Mouse (Mus musculus) activated CD4-positive, CD25-positive, alpha-beta regulatory T cell, adult 4 months (primary cell): ENCODE data around the gene Smco2. TPM values are rescaled to one million over a fixed set of nuclear protein-coding genes. Genes with fewer than 3 reads are reported as not detected.

Experiments used
- ATAC-seq: one replicate; pipeline ENCODE4 v1.8.0; 2017
- polyA plus RNA-seq, 2 experiments: library from polyadenylated mRNA; unstranded; fragments of 100-300 nt; shearing (Covaris generic); gene quantifications; one replicate each; pipeline ENCODE4 v1.2.1; 2017

Gene Smco2
- polyA plus RNA-seq, 2 experiments from 2014 or later: not detected

- ATAC-seq: no peak
Measured at GRCm38 (mm10) chr6:146901929-146902328, 52.0 kb downstream of the Smco2 start.

DNA sequence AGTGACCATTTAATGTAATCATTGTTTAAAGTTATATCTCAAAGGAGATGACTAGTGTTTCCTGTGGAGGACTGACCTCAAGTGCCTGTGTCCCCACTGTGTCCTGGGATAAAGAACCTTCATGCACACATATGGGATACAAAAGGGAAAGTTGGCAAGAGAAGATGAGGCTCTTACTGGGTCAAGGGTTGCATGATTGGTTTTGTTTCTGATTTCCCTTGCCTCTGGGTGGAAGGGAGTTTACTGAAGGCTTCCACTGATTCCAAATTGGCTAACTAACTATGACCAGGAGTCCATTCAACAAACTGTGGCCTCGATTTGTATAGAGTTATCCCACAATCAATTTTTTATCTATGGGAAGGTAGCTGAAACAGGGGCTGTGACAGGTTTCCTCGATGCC, 53.7 kb downstream of the Smco2 start:
- ATAC-seq: no peak

DNA sequence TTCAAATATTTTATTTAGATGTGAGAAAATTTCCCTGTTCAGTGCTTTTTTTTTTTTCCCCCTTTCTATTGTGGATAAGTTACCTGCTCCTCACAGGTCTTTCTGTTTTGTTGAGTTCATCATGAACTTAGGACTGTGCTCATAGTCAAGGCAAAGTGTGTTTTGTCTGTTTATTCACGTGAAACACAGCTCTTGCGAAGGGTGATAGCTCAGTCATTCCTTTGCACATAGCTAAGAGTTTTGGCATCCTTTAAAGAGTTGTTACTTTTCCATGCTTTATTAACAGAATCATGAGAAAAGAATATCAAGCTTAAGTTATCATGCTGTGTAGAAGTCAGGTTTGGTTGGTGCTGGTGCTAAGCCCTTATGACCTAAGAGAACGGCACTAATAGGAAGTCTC, 54.8 kb downstream of the Smco2 start:
- ATAC-seq: no peak

DNA sequence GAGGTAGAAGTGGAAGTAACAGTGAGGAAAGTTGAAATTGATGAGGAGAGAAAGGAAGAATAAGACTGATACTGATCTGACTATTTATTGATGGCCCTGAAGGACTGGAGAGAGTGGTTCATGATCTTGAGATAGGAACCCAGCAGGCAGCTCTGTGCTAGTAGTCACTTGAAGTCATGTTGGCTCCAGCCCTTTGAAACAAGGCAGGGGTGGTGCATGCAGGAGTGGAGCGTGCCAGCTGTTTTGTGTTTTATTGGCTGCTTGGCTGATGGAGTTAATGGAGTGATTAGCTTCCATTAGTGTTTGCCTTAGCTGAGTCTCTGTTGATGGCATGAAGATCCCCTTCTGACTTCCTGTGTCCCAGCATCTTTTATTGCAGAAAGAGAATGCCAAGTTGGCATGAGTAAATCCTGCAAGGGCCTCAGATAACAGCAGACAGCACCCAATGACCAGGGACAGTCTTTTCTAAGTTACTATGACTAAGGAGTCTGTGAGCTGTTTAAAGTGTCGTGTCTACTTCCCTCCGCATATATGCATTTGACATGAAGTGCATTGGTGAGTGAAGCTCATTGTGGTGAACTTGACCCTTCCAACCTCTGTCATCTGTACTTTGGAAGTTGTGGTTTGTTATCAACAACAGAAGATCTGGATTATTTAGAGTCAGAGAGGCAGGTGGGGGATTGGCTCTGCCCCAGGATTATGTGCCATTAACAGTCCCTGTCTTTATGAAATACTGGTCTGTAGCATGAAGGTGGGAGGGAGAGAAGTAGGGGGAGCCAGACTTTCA, 56.3 kb downstream of the Smco2 start:
- ATAC-seq: no peak

DNA sequence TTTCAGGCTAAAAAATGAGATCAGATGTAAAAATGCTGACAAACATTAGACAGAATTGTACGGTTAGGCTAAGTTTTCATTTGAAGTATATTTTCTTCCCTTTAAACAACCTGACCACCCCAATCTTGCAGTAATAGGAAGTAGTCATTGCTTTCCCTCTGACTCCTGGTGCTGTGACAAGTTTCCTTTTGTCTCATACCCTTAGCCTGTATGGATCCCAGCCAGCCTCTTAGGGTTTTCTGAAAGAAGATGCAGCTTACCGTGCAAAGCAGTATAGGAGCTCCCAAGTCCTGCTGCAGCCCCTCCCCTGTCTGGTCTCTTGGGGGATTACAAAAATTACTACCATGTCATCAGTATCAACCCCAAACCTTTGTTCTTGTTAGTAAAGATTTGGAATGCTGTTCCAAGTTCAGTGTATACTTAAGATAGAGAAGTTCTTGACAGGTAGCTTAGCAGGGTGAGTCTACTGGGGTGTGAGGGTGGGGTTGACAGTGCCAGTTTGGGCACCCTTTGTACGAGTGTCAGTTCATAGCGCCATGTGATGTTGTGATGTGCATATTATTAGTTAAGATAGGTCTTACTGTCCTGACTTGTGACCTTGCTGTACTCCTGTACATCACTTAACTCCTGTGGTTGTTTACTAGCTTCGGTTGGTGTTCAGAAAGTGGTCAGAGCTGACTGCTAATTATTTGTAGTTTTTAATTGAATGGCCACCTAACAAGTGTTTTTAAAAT, 57.3 kb downstream of the Smco2 start:
- ATAC-seq: no peak

- ATAC-seq: no peak
Measured at GRCm38 (mm10) chr6:146907795-146908190, 57.9 kb downstream of the Smco2 start.

DNA sequence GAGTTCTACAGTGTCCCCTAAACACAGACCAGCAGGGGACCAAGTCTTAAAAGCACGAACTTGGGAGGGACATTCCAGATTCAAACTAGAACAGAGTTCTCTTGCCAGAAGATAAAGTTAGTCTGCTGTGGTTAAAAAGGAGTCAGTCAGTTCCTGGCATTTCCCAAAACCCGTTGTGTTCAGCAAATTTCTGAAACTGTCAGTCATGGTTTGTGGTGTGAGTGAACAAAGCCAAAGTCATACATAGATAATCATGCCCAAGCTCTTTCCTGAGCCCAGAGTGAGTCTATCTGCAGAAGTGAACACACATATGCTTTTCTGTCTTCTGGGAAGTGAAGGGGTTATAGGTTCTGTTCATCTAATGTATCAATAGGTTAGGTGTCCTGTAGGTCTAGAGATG, 58.9 kb downstream of the Smco2 start:
- no peak for ATAC-seq

DNA sequence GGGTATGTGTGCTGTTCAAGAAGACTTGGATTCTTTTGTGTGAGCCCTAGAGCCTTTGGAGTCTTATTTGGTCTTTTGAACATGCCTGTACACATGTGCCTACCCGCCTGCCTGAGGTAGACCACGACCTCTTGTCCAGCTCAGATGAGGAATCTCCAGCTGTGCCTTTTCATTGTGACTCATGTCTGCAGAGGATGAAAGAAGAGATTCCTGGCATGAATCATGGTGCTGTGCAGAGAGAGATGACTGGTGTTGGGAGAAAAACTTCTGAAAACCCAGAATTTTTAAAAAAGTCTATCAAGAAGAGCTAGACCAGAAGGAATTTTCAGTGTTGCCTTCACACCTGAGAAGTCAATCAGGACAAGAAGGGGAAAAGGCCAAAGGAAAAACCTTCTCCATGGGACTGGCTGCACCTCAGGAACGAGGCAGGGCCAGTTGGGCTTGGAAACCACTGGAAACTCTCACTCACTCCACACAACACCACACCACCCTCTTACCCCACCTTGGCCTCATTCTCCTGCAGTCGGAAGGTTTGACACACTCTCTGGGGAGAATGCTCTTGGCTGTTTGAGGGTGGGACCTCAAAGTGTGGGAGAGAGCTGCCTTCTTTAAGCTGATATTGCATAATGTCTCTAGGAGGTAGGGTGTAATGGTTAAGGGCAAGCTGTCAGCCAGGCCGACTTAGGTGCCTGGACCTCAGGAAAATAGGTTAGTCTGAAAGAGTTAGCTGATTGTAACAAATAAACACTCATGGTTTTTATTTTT, 60.0 kb downstream of the Smco2 start:
- no peak for ATAC-seq

- no peak for ATAC-seq
Measured at GRCm38 (mm10) chr6:146910801-146911200, 60.9 kb downstream of the Smco2 start.

DNA sequence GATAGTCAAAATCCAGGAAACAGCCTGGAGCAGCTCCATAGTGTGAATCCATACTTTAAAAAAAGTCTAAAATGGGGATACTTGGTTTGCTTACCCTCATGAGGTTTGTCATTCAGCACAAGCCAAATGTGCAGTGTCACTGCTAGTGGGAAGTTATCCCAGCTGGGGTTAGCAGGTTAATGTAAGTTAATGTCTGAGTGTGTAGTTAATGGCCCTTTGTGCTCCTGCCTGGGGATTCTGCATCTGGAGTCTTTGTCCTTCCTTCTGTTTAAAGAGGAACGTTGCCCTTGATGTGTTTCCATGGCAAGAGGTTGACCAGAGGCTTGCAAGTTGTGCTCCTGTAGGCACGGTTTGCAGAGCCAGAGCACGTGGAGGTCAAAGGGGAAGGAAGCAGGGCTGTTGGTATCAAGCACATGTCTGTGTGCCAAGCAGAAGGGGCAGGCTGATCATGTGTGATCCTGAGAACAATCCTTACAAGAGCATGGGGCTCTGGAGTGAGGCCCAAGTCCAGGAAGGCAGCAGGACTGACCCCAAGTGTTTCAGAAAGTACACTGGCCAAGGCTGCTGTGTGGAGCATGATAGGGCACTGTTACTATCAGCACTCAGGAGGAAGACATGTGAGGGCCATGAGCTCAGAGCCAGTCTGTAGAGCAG, 63.1 kb downstream of the Smco2 start:
- ATAC-seq: no peak

DNA sequence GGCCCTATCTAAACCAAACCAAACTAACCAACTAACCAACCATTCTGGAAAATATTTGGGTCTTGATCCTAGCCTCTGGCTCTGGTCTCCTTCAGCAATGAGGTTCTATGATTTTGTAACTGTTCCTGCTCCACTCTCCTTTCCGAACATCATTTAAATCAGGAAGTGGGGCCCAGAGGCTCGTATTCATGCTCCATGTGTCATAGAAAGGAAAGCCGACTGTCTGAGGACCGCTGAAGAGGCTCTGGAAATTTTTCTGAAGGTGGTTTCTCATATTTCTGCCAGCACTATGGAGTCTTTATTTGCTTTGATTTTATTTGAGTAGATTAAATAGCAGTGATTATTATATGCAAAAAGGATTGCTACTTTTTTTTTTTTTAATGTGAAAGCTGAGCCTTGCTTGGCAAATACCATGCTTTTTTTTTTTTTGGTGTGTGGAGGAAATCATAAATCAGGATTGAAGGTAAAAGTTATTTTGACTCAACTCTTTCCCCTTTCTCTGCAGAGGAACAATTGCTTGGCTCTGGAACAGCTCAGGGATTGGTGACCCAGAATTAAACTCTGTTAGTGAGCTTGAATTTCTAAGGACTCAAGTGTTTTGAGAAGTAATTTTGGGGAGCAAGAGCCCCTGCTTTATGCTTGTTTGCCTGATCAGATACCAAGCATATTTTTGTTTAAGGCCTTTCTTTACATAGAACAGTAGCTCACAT, 63.7 kb downstream of the Smco2 start:
- no peak for ATAC-seq

- no peak for ATAC-seq
Measured at GRCm38 (mm10) chr6:146915808-146916207, 65.9 kb downstream of the Smco2 start.

DNA sequence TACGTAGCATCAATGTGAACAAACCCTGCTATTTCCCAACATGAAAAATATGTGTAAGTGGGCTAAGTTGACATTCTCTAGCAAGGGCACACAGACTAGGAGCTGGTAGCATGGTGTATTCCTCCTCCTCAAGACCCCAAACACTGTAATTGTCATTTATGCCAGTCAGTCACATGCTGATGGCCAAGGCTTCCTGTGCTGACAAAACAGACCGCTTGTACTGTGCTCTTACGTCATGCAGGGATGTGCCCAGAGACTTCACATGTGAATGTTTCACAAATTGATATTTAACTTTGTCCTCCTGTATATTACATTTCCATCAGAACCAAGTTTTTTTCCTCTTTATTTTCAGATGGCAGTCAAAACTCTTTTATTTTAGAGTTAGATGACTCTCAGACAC, 67.5 kb downstream of the Smco2 start:
- ATAC-seq: no peak

DNA sequence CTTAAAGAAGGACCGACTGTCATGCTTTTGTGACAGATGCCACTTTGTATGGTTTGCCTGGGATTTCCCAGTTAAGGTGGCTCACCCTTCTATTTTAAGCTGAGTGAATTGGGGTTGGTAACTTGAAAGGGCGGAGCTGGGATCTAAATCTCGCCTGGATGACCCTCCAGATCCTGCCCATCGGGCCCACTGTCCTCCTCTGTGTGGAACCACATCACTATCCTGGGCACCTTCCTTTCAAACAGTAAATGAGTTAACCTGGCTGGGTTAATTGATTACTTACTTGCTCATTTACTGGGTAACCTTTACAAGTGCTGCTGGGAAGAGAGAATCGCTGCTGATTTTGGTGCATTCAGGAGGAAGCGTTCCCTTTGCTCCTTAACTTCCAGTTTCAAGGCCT, 68.4 kb downstream of the Smco2 start:
- ATAC-seq: no peak

Other genes with a start within 250 kb of the Smco2 start
- gene Med21, start 207.6 kb upstream of the Smco2 start, polyA plus RNA-seq: 10 to 100 TPM; 66.6 to 70.2 TPM
- gene Tm7sf3, start 207.3 kb upstream of the Smco2 start, polyA plus RNA-seq: 1 to 10 TPM; 2.5 to 4.7 TPM
- gene Stk38l, start 125.1 kb upstream of the Smco2 start, polyA plus RNA-seq: 10 to 100 TPM; 17.6 to 23.5 TPM
- 10 to 100 TPM; 10.0 to 20.1 TPM for gene Arntl2, start 54.0 kb upstream of the Smco2 start, polyA plus RNA-seq
- gene Ppfibp1, start 38.4 kb downstream of the Smco2 start, polyA plus RNA-seq: 1 to 10 TPM; 5.2 to 7.8 TPM
- gene 1700034J05Rik, start 104.3 kb downstream of the Smco2 start, polyA plus RNA-seq: not detected
- gene Rep15, start 182.5 kb downstream of the Smco2 start, polyA plus RNA-seq: under 1 TPM; 0.29 to 0.95 TPM
- 10 to 100 TPM; 92.3 to 93.8 TPM for gene Mrps35, start 192.7 kb downstream of the Smco2 start, polyA plus RNA-seq
- gene Mansc4, start 236.9 kb downstream of the Smco2 start, polyA plus RNA-seq: 1 to 10 TPM in 1 of 2 experiments, not detected in 1; 1.1 TPM
- gene Klhl42, start 241.3 kb downstream of the Smco2 start, polyA plus RNA-seq: 10 to 100 TPM; 18.0 to 21.9 TPM